Mouse (Mus musculus): ENCODE data around the gene Ugt1a5.
A peak's percentile ranks its signal among the peaks of the same experiment; 100 is the strongest.

Ugt1a5 gene

GRCm38 (mm10) chr1:88262255-88262654 lies 96.4 kb downstream of the Ugt1a5 start:
- DNase-seq (ENCODE audit: low spot score in 2 of 2): peak in 1 of 2 experiments; percentile 68

- no peak for DNase-seq (ENCODE audit: low spot score in 2 of 2)
Observed at GRCm38 (mm10) chr1:88262961-88263360, 97.1 kb downstream of the Ugt1a5 start.

GRCm38 (mm10) chr1:88263778-88264177 lies 98.0 kb downstream of the Ugt1a5 start:
- DNase-seq (ENCODE audit: low spot score in 2 of 2): no peak

DNA sequence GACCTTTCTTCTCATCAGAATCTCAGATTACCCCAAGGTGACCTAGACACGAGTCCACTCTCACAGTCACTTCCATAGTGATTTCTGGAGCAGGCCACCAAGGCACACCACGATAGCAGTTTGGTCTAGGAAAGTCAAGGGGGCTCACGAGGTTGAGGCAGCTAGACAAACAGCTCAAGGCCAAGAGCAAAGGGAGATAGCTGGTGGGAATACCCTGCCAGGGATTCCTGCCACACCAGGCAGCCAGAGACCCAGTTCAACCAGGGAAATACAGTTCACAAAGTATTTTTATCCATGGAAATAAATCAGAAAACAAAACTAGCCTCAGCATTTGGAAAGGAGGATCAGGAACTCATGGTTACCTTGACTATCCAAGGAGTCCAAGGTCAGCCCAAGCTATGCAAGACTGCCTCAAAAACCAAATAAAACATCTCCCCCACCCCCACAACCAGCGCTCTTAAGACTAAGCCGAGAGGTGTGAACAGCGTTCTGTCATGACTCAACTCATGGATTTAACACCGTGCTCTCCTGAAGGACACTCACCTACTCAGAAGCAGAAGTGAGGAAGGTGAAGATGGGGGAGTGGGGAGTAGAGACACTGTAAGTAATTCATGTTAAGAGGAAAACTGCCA lies 98.5 kb downstream of the Ugt1a5 start:
- DNase-seq (ENCODE audit: low spot score in 2 of 2): no peak

DNA sequence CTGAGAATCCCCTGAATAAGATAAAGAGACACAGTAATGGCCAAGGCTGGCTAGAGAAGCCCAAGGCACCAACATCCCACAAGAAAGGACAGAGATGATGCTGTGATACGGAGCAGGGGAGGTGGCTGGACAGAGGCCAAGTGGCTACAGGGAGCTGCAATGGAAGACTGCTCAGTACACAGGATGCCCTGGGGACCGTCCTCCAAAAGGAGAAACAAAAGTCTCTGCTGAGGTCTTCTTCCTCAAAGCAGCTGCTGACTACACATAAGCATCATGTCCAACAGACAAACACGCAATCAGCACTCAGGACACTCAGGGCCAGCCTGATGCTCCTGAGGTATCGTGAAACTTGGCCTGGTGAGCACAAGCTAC lies 99.0 kb downstream of the Ugt1a5 start:
- no peak for DNase-seq (ENCODE audit: low spot score in 2 of 2)

- DNase-seq (ENCODE audit: low spot score in 2 of 2): no peak
Observed at GRCm38 (mm10) chr1:88266123-88266522, 100.3 kb downstream of the Ugt1a5 start.

- DNase-seq (ENCODE audit: low spot score in 2 of 2): no peak
Observed at GRCm38 (mm10) chr1:88267489-88267888, 101.7 kb downstream of the Ugt1a5 start.

DNA sequence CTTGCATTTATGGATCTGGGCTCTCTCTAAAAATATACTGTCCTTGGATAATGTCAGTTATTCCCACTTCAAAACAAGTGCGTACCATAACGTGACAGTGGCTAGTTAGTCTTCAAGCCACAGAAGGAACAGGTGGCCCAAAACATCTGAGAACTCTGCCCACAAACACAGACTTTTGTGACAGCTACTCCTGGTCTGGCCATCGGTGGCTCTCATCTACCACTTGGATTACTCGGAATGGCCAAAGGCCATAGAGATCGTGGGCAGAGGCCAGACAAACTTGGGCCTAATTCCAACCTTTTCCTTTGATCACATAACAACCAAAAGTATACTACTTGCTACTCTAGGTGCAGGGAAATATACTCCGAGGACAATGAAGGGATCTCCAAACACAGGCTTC lies 102.3 kb downstream of the Ugt1a5 start:
- no peak for DNase-seq (ENCODE audit: low spot score in 2 of 2)
